Mouse (Mus musculus) lung, embryonic 15.5 days (tissue): Measurements from ENCODE around the gene Nog. TPM values are rescaled to one million over a fixed set of nuclear protein-coding genes. Genes with fewer than 3 reads are reported as not detected.

Experiments used
- ATAC-seq: fragments of 200-750 bp; cut with Nextera tagmentation; 2 replicates; pipeline ENCODE4 v1.8.0; 2017; ENCODE audit warnings: moderate number of reproducible peaks, borderline replicate concordance; ENCODE audit not compliant: low FRiP score, low TSS enrichment; ENCODE audit errors: extremely low read depth
- H3K27ac ChIP-seq: fragments of 300-500 bp; sonication (generic); 2 replicates; pipeline ENCODE4 v1.5.1; 2015; ENCODE audit warnings: moderate library complexity, mild to moderate bottlenecking, inconsistent platforms
- H3K27me3 ChIP-seq: fragments of 300-500 bp; sonication (generic); 2 replicates; pipeline ENCODE4 v1.6.1; 2015; ENCODE audit warnings: inconsistent platforms
- H3K36me3 ChIP-seq: fragments of 300-500 bp; sonication (generic); 2 replicates; pipeline ENCODE4 v1.6.1; 2015; ENCODE audit warnings: inconsistent platforms
- H3K4me1 ChIP-seq: fragments of 300-500 bp; sonication (generic); 2 replicates; pipeline ENCODE4 v1.6.1; 2015; ENCODE audit warnings: inconsistent platforms
- H3K4me2 ChIP-seq: fragments of 300-500 bp; sonication (generic); 2 replicates; pipeline ENCODE4 v1.6.1; 2015; ENCODE audit warnings: inconsistent platforms, mild to moderate bottlenecking, moderate library complexity
- H3K4me3 ChIP-seq: fragments of 300-500 bp; sonication (generic); 2 replicates; pipeline ENCODE4 v1.5.1; 2015; ENCODE audit warnings: mild to moderate bottlenecking, inconsistent platforms
- H3K9ac ChIP-seq: fragments of 300-500 bp; sonication (generic); 2 replicates; pipeline ENCODE4 v1.6.1; 2015; ENCODE audit warnings: inconsistent platforms
- H3K9me3 ChIP-seq: fragments of 300-500 bp; sonication (generic); 2 replicates; pipeline ENCODE4 v1.6.1; 2016; ENCODE audit warnings: inconsistent platforms
- WGBS: fragments of 180-500 bp; shearing (Covaris S2); methylation state at CpG from one replicate; pipeline ENCODE4 v1.1.7; 2015; 5-methylcytosine and 5-hydroxymethylcytosine counted together
- polyA plus RNA-seq: library from polyadenylated mRNA; unstranded; fragments of >200 nt; fragmentation: Nextera tagmentation; extraction: Ambion mirVana; gene quantifications from 2 replicates; pipeline ENCODE4 v1.2.1, GENCODE M21; 2015

The Nog gene
- polyA plus RNA-seq, 1 experiment from 2014 or later = 2.0 TPM

GRCm38 (mm10) chr11:89259338-89259915 lies 42.7 kb downstream of the Nog start:
- no peak for ATAC-seq
- no peak overlapping the region for H3K4me2 ChIP-seq
- no peaks in the 10 kb centered on the region for H3K9me3 ChIP-seq
- H3K27me3 ChIP-seq = no peaks in the 10 kb centered on the region
- 84% methylated on average over 7 of the region's 7 CpGs for WGBS
- no peaks in the 10 kb centered on the region for H3K36me3 ChIP-seq
- no peak overlapping the region for H3K4me3 ChIP-seq
- H3K9ac ChIP-seq = no peak overlapping the region
- H3K27ac ChIP-seq = no peak overlapping the region
- H3K4me1 ChIP-seq = peaks cover 5% of the 10 kb centered on the region; the same call in 1 of the 2 replicates

- ATAC-seq = no peak
Observed at GRCm38 (mm10) chr11:89257893-89258292, 44.2 kb downstream of the Nog start.

GRCm38 (mm10) chr11:89253973-89254372 lies 48.2 kb downstream of the Nog start:
- no peak overlapping the region for H3K4me2 ChIP-seq
- H3K4me1 ChIP-seq = no peaks in the 10 kb centered on the region
- no peak overlapping the region for H3K9ac ChIP-seq
- no peaks in the 10 kb centered on the region for H3K36me3 ChIP-seq
- no peak overlapping the region for H3K27ac ChIP-seq
- H3K4me3 ChIP-seq = no peak overlapping the region
- H3K27me3 ChIP-seq = no peaks in the 10 kb centered on the region
- ATAC-seq = no peak
- no peaks in the 10 kb centered on the region for H3K9me3 ChIP-seq
- 83% methylated on average over 13 of the region's 13 CpGs for WGBS

More at GRCm38 (mm10) chr11:89257893-89258292, 44.2 kb downstream of the Nog start:
- no peak overlapping the region for H3K4me3 ChIP-seq
- no peaks in the 10 kb centered on the region for H3K9me3 ChIP-seq
- no peak overlapping the region for H3K27ac ChIP-seq
- H3K27me3 ChIP-seq = no peaks in the 10 kb centered on the region
- no peaks in the 10 kb centered on the region for H3K4me1 ChIP-seq
- H3K4me2 ChIP-seq = no peak overlapping the region
- no peak overlapping the region for H3K9ac ChIP-seq
- no peaks in the 10 kb centered on the region for H3K36me3 ChIP-seq
- 38% methylated on average over 2 of the region's 2 CpGs for WGBS

Other genes starting within 250 kb of the Nog start
- gene Dgke, start 235.5 kb downstream of the Nog start, polyA plus RNA-seq = 5.5 and 5.8 TPM in 2 replicates
- 0.53 and 2.2 TPM in 2 replicates for gene Gm525, start 228.5 kb downstream of the Nog start, polyA plus RNA-seq